Mouse (Mus musculus) C2C12 (cell line): ENCODE results near the gene Haus4. TPM values are rescaled to one million over a fixed set of nuclear protein-coding genes. Genes with fewer than 3 reads are reported as not detected.

Experiments
- H3K27me3 ChIP-seq: one replicate; pipeline ENCODE4 v1.6.1; 2011; ENCODE audit not compliant: control insufficient read depth, insufficient read depth, insufficient read length
- H3K36me3 ChIP-seq: one replicate; pipeline ENCODE4 v1.6.1; 2011; ENCODE audit not compliant: control insufficient read depth, insufficient read depth
- H3K4me3 ChIP-seq: one replicate; pipeline ENCODE4 v1.5.1; 2011; ENCODE audit warnings: mild to moderate bottlenecking, control low read depth; ENCODE audit not compliant: poor library complexity, insufficient read depth, severe bottlenecking
- H3K79me2 ChIP-seq: one replicate; pipeline ENCODE4 v1.6.1; 2011; ENCODE audit not compliant: control insufficient read depth, insufficient read depth
- H3K79me3 ChIP-seq: one replicate; pipeline ENCODE4 v1.6.1; 2011; ENCODE audit warnings: low read depth, control low read depth
- H3ac ChIP-seq: one replicate; pipeline ENCODE3; 2011; ENCODE audit warnings: low read depth; ENCODE audit not compliant: control insufficient read depth, insufficient read length
- CEBPB ChIP-seq: IDR thresholded peaks from one replicate; pipeline ENCODE4 v1.6.1; 2011; ENCODE audit warnings: low read depth, mild to moderate bottlenecking, control low read depth, moderate library complexity
- CTCF ChIP-seq: IDR thresholded peaks from one replicate; pipeline ENCODE4 v1.5.1; 2011; ENCODE audit not compliant: control insufficient read depth, insufficient read depth, insufficient read length
- FOSL1 ChIP-seq: IDR thresholded peaks from one replicate; pipeline ENCODE4 v1.8.0; 2011; ENCODE audit warnings: mild to moderate bottlenecking, low read length; ENCODE audit not compliant: poor library complexity, insufficient read depth, severe bottlenecking
- MAX ChIP-seq: IDR thresholded peaks from one replicate; pipeline ENCODE4 v1.6.1; 2011; ENCODE audit warnings: mild to moderate bottlenecking, control low read depth
- MYOD1 ChIP-seq: IDR thresholded peaks from one replicate; pipeline ENCODE4 v1.6.1; 2011; ENCODE audit warnings: low read depth; ENCODE audit not compliant: control insufficient read depth, insufficient read length
- MYOG ChIP-seq: IDR thresholded peaks from one replicate; pipeline ENCODE4 v1.6.1; 2011; ENCODE audit not compliant: control insufficient read depth, insufficient read length; ENCODE audit errors: extremely low read depth
- USF1 ChIP-seq: IDR thresholded peaks from one replicate; pipeline ENCODE4 v1.6.1; 2011; ENCODE audit warnings: low read depth, mild to moderate bottlenecking, control low read depth, moderate library complexity
- polyA plus RNA-seq: library from polyadenylated mRNA; unstranded; fragments of >200 nt; fragmentation: generic; extraction: Trizol; gene quantifications from one replicate; pipeline ENCODE4 v1.2.1, GENCODE M21; 2012; ENCODE audit warnings: missing spikeins

Gene Haus4
- polyA plus RNA-seq, 1 experiment, result 30.0 TPM

- Histone ChIP-seq H3K27me3 (no peaks in the 10 kb centered on the region), H3ac (no peak overlapping the region), H3K79me3 (no peaks in the 10 kb centered on the region), H3K79me2 (no peaks in the 10 kb centered on the region), H3K4me3 (no peak overlapping the region), H3K36me3 (no peaks in the 10 kb centered on the region)
- TF ChIP-seq CTCF (peak; percentile 34), CEBPB (no peak)
Observed at GRCm38 (mm10) chr14:54494234-54494633, 60.2 kb downstream of the Haus4 start.

- H3K79me3 ChIP-seq, result no peaks in the 10 kb centered on the region
- TF ChIP-seq CEBPB (no peak), MYOD1 (no peak), FOSL1 (no peak), CTCF (no peak), USF1 (no peak), MYOG (no peak), MAX (no peak)
- no peaks in the 10 kb centered on the region for H3K79me2 ChIP-seq
- H3ac ChIP-seq, result no peak overlapping the region
- no peaks in the 10 kb centered on the region for H3K27me3 ChIP-seq
- no peak overlapping the region for H3K4me3 ChIP-seq
- no peaks in the 10 kb centered on the region for H3K36me3 ChIP-seq
Observed at GRCm38 (mm10) chr14:54493236-54493635, 61.2 kb downstream of the Haus4 start.

GRCm38 (mm10) chr14:54492345-54493131 lies 61.9 kb downstream of the Haus4 start:
- no peak overlapping the region for H3K4me3 ChIP-seq
- TF ChIP-seq FOSL1 (peak; percentile 92), MAX (no peak), MYOD1 (peak; percentile 83)
- no peaks in the 10 kb centered on the region for H3K79me2 ChIP-seq
- no peaks in the 10 kb centered on the region for H3K36me3 ChIP-seq
- no peaks in the 10 kb centered on the region for H3K79me3 ChIP-seq
- no peak overlapping the region for H3ac ChIP-seq
- no peaks in the 10 kb centered on the region for H3K27me3 ChIP-seq

Other genes with a start within 250 kb of the Haus4 start
- 54.8 TPM for gene Oxa1l, start 193.8 kb downstream of the Haus4 start, polyA plus RNA-seq
- gene Slc7a7, start 136.8 kb downstream of the Haus4 start, polyA plus RNA-seq, result 0.35 TPM
- gene Mrpl52, start 127.7 kb downstream of the Haus4 start, polyA plus RNA-seq, result 518 TPM
- 118 TPM for gene Mmp14, start 123.0 kb downstream of the Haus4 start, polyA plus RNA-seq
- gene Lrp10, start 90.5 kb downstream of the Haus4 start, polyA plus RNA-seq, result 72.8 TPM
- 0.56 TPM for gene Rem2, start 78.5 kb downstream of the Haus4 start, polyA plus RNA-seq
- gene Prmt5, start 37.1 kb downstream of the Haus4 start, polyA plus RNA-seq, result 174 TPM
- 50.7 TPM for gene Ajuba, start 22.9 kb upstream of the Haus4 start, polyA plus RNA-seq
- 6.0 TPM for gene 4931414P19Rik, start 51.4 kb upstream of the Haus4 start, polyA plus RNA-seq
- gene Psmb5, start 63.4 kb upstream of the Haus4 start, polyA plus RNA-seq, result 469 TPM
- gene Psmb11, start 66.8 kb upstream of the Haus4 start, polyA plus RNA-seq, result 0.01 TPM
- not detected for gene Gm17606, start 86.3 kb upstream of the Haus4 start, polyA plus RNA-seq
- 4.6 TPM for gene Cdh24, start 86.7 kb upstream of the Haus4 start, polyA plus RNA-seq
- 40.0 TPM for gene 1700123O20Rik, start 131.6 kb upstream of the Haus4 start, polyA plus RNA-seq
- 107 TPM for gene Acin1, start 132.3 kb upstream of the Haus4 start, polyA plus RNA-seq
- gene Gm29776, start 144.2 kb upstream of the Haus4 start, polyA plus RNA-seq, result not detected
- not detected for gene Cebpe, start 157.6 kb upstream of the Haus4 start, polyA plus RNA-seq
- gene Slc7a8, start 227.3 kb upstream of the Haus4 start, polyA plus RNA-seq, result not detected